Mouse (Mus musculus) gastrocnemius, postnatal 14 days (tissue): ENCODE measurements around the gene Batf2. TPM values are rescaled to one million over a fixed set of nuclear protein-coding genes. Genes with fewer than 3 reads are reported as not detected.

ENCODE experiments used
- DNase-seq: peaks from one replicate; pipeline ENCODE4 v3.0.0; 2021; ENCODE audit warnings: mixed read lengths
- intact Hi-C: fragments of 180-260 bp; cut with DNase I; formaldehyde crosslinking; loops from one replicate; pipeline ENCODE4 v1.15.1; 2025; ENCODE audit warnings: low total_unique reads
- long read RNA-seq, 2 experiments: library from polyadenylated mRNA; stranded (forward); transcript quantifications; one replicate each; pipeline ENCODE4 v2.0.0; 2021
- total RNA-seq, 2 experiments: library from RNA; stranded (reverse); gene quantifications; 2 replicates each; pipeline ENCODE4 v1.2.3; 2021

The Batf2 gene
- under 1 TPM in 1 of 2 experiments, not detected in 1; 0.20 TPM for total RNA-seq
- long read RNA-seq, experiment 1, partial matches to known transcripts = 0 of 1 reads
- long read RNA-seq, experiment 1, other reads (novel, unspliced or antisense) = 1 of 1 reads
- long read RNA-seq, experiment 2 = 0 reads

- intact Hi-C loops = no loop called here
- peak; percentile 93 for DNase-seq
These were observed at the start of gene Batf2 for GRCm38 (mm10) chr19:6140678-6141393. TSS of gene Batf2 (plus strand) at chr19:6140983.

GRCm38 (mm10) chr19:6094119-6094518 lies 46.7 kb upstream of the Batf2 start, which contains the start of gene AC131692.1:
TSS of gene AC131692.1 (plus strand) at chr19:6094419.
- intact Hi-C loops = no loop called here
- no peak for DNase-seq

GRCm38 (mm10) chr19:6097847-6098246 lies 42.9 kb upstream of the Batf2 start:
- DNase-seq = no peak
- intact Hi-C loops = no loop called here

GRCm38 (mm10) chr19:6101186-6101585 lies 39.6 kb upstream of the Batf2 start:
- no peak for DNase-seq
- intact Hi-C loops = no loop called here

- DNase-seq = no peak
- intact Hi-C loops = no loop called here
These were observed 38.5 kb upstream of the Batf2 start for GRCm38 (mm10) chr19:6102169-6102853.

GRCm38 (mm10) chr19:6104476-6104875 lies 36.3 kb upstream of the Batf2 start:
- intact Hi-C loops = no loop called here
- no peak for DNase-seq

GRCm38 (mm10) chr19:6105586-6105985 lies 35.2 kb upstream of the Batf2 start, which contains the start of gene Naaladl1:
TSS of gene Naaladl1 (plus strand) at chr19:6105782.
- no peak for DNase-seq
- intact Hi-C loops = no loop called here

GRCm38 (mm10) chr19:6113116-6113515 lies 27.7 kb upstream of the Batf2 start:
- intact Hi-C loops = no loop called here

GRCm38 (mm10) chr19:6116113-6116850 lies 24.5 kb upstream of the Batf2 start:
- intact Hi-C loops = no loop called here
- no peak for DNase-seq

More at GRCm38 (mm10) chr19:6113116-6113515, 27.7 kb upstream of the Batf2 start:
- no peak for DNase-seq

- DNase-seq = no peak
- intact Hi-C loops = no loop called here
These were observed 23.3 kb upstream of the Batf2 start for GRCm38 (mm10) chr19:6117346-6117985.

- peak; percentile 87 for DNase-seq
- intact Hi-C loops = no loop called here
These were observed 22.7 kb upstream of the Batf2 start, which contains the start of gene Sac3d1 for GRCm38 (mm10) chr19:6117986-6118676. TSS of gene Sac3d1 (minus strand) at chr19:6118650.

GRCm38 (mm10) chr19:6118677-6119185 lies 22.1 kb upstream of the Batf2 start:
- intact Hi-C loops = no loop called here
- no peak for DNase-seq

GRCm38 (mm10) chr19:6121761-6122160 lies 19.0 kb upstream of the Batf2 start:
- DNase-seq = no peak
- intact Hi-C loops = loop anchor here (10.0 kb wide), 1 partner anchor 157 kb away; the partner anchor contains the start of gene Pola2

GRCm38 (mm10) chr19:6123330-6123729 lies 17.5 kb upstream of the Batf2 start:
- DNase-seq = no peak
- intact Hi-C loops = loop anchor here (10.0 kb wide), 1 partner anchor 159 kb away; the partner anchor contains the start of gene Pola2

- DNase-seq = no peak
- intact Hi-C loops = loop anchor here (10.0 kb wide), 1 partner anchor 160 kb away; the partner anchor contains the start of gene Pola2
These were observed 15.9 kb upstream of the Batf2 start for GRCm38 (mm10) chr19:6124898-6125297.

- DNase-seq = no peak
- intact Hi-C loops = loop anchor here (10.0 kb wide), 1 partner anchor 161 kb away; the partner anchor contains the start of gene Pola2
These were observed 14.5 kb upstream of the Batf2 start for GRCm38 (mm10) chr19:6126289-6126688.

- no peak for DNase-seq
- intact Hi-C loops = loop anchor here (10.0 kb wide), 1 partner anchor 162 kb away; the partner anchor contains the start of gene Pola2
These were observed 13.8 kb upstream of the Batf2 start for GRCm38 (mm10) chr19:6126789-6127580.
